Mouse (Mus musculus) CH12.LX (cell line): ENCODE results near the gene Arid5a. TPM values are rescaled to one million over a fixed set of nuclear protein-coding genes. Genes with fewer than 3 reads are reported as not detected.
A peak's percentile ranks its signal among the peaks of the same experiment; 100 is the strongest.

Experiments
- DNase-seq: peaks from one replicate; pipeline ENCODE4 v3.0.0-alpha.2; 2013; ENCODE audit errors: extremely low read depth
- H3K27ac ChIP-seq: 2 replicates; pipeline ENCODE4 v1.5.1; 2012; ENCODE audit warnings: low read depth, mild to moderate bottlenecking, control low read depth, moderate library complexity; ENCODE audit not compliant: insufficient read depth
- H3K27me3 ChIP-seq: replicated peaks from 2 replicates; pipeline ENCODE3; 2012; ENCODE audit warnings: inconsistent platforms
- H3K36me3 ChIP-seq, 2 experiments: replicated peaks in 1 of 2; 2 replicates each; pipeline versions ENCODE3 to v1.6.1; 2012; ENCODE audit warnings: inconsistent platforms in 1 of 2, low read length in 1 of 2, mild to moderate bottlenecking in 1 of 2, mixed read lengths in 1 of 2, moderate library complexity in 1 of 2; ENCODE audit not compliant: control insufficient read depth in 1 of 2, insufficient read depth in 1 of 2
- H3K4me1 ChIP-seq, 2 experiments: 2 replicates each; pipeline ENCODE4 v1.6.1; 2012; ENCODE audit warnings: inconsistent platforms in 1 of 2, moderate library complexity in 1 of 2; ENCODE audit not compliant: insufficient read depth in 2 of 2, control insufficient read depth in 1 of 2
- H3K4me2 ChIP-seq: 2 replicates; pipeline ENCODE4 v1.6.1; 2012; ENCODE audit warnings: low read depth, mild to moderate bottlenecking, control low read depth; ENCODE audit not compliant: poor library complexity, insufficient read depth, severe bottlenecking
- H3K4me3 ChIP-seq, 3 experiments: fragments of 150-350 bp in 1 of 3; sonication (generic) in 1 of 3; replicated peaks in 1 of 3; 2 replicates each; pipeline versions ENCODE3 to v1.5.1; 2011 to 2012; ENCODE audit warnings: low read depth in 2 of 3, low read length in 2 of 3, mild to moderate bottlenecking in 2 of 3, moderate library complexity in 2 of 3, control low read depth in 1 of 3, improper control_type of control experiment in 1 of 3, inconsistent platforms in 1 of 3, mixed read lengths in 1 of 3; ENCODE audit not compliant: poor library complexity in 1 of 3
- H3K79me2 ChIP-seq: replicated peaks from 2 replicates; pipeline ENCODE4 v1.6.1; 2012; ENCODE audit warnings: mild to moderate bottlenecking, moderate library complexity; ENCODE audit not compliant: control insufficient read depth, poor library complexity, insufficient read depth, severe bottlenecking; ENCODE audit errors: extremely low read depth
- H3K9ac ChIP-seq: 2 replicates; pipeline ENCODE4 v1.6.1; 2012; ENCODE audit warnings: low read depth, mild to moderate bottlenecking, control low read depth, moderate library complexity; ENCODE audit not compliant: insufficient read depth
- H3K9me3 ChIP-seq: replicated peaks from 2 replicates; pipeline ENCODE3; 2012; ENCODE audit warnings: low read length, inconsistent platforms, mixed read lengths
- BHLHE40 ChIP-seq: IDR thresholded peaks from 2 replicates; pipeline ENCODE4 v1.6.1; 2011; ENCODE audit warnings: mild to moderate bottlenecking, low read depth, low read length, improper control_type of control experiment
- CHD1 ChIP-seq: IDR thresholded peaks from 2 replicates; pipeline ENCODE4 v1.6.1; 2012; ENCODE audit warnings: low read depth, low read length, improper control_type of control experiment, inconsistent platforms
- CHD2 ChIP-seq: IDR thresholded peaks from 2 replicates; pipeline ENCODE4 v1.6.1; 2011; ENCODE audit warnings: low read length, improper control_type of control experiment
- CTCF ChIP-seq, 2 experiments: IDR thresholded peaks in 1 of 2; conservative IDR thresholded peaks in 1 of 2; 2 replicates each; pipeline ENCODE4 v1.5.1; 2011 to 2012; ENCODE audit warnings: low read depth in 2 of 2, low read length in 2 of 2, improper control_type of control experiment in 1 of 2, inconsistent platforms in 1 of 2, mild to moderate bottlenecking in 1 of 2, moderate library complexity in 1 of 2
- E2F4 ChIP-seq: IDR thresholded peaks from 2 replicates; pipeline ENCODE4 v1.6.1; 2011; ENCODE audit warnings: low read depth, low read length, improper control_type of control experiment; ENCODE audit not compliant: insufficient replicate concordance
- ELF1 ChIP-seq: IDR thresholded peaks from 2 replicates; pipeline ENCODE4 v1.6.1; 2014; ENCODE audit warnings: low read depth, mild to moderate bottlenecking, inconsistent platforms, low read length, improper control_type of control experiment
- EP300 ChIP-seq: IDR thresholded peaks from 2 replicates; pipeline ENCODE4 v1.6.1; 2011; ENCODE audit warnings: low read length, improper control_type of control experiment
- ETS1 ChIP-seq: conservative IDR thresholded peaks from 2 replicates; pipeline ENCODE4 v1.6.1; 2012; ENCODE audit warnings: low read depth, mild to moderate bottlenecking, inconsistent platforms, low read length, improper control_type of control experiment, moderate library complexity
- GABPA ChIP-seq: IDR thresholded peaks from 2 replicates; pipeline ENCODE4 v1.6.1; 2012; ENCODE audit warnings: low read depth, low read length, improper control_type of control experiment, inconsistent platforms; ENCODE audit not compliant: insufficient replicate concordance
- HCFC1 ChIP-seq: IDR thresholded peaks from 2 replicates; pipeline ENCODE4 v1.6.1; 2012; ENCODE audit warnings: low read depth, mild to moderate bottlenecking, inconsistent platforms, low read length, improper control_type of control experiment
- IRF4 ChIP-seq: IDR thresholded peaks from 2 replicates; pipeline ENCODE4 v1.6.1; 2014; ENCODE audit warnings: low read depth, mild to moderate bottlenecking, inconsistent platforms, low read length, improper control_type of control experiment
- JUN ChIP-seq: IDR thresholded peaks from 2 replicates; pipeline ENCODE4 v1.6.1; 2011; ENCODE audit warnings: low read depth, mild to moderate bottlenecking, low read length, improper control_type of control experiment, moderate library complexity; ENCODE audit not compliant: insufficient read depth
- JUND ChIP-seq: conservative IDR thresholded peaks from 2 replicates; pipeline ENCODE4 v1.6.1; 2011; ENCODE audit warnings: low read depth, low read length, improper control_type of control experiment
- KAT2A ChIP-seq: IDR thresholded peaks from 2 replicates; pipeline ENCODE4 v1.6.1; 2012; ENCODE audit warnings: low read length, improper control_type of control experiment, inconsistent platforms; ENCODE audit not compliant: insufficient replicate concordance
- MAFK ChIP-seq: IDR thresholded peaks from 2 replicates; pipeline ENCODE4 v1.6.1; 2011; ENCODE audit warnings: low read length, improper control_type of control experiment; ENCODE audit not compliant: insufficient replicate concordance
- MAX ChIP-seq: IDR thresholded peaks from 2 replicates; pipeline ENCODE4 v1.6.1; 2011; ENCODE audit warnings: low read length, improper control_type of control experiment
- MAZ ChIP-seq: IDR thresholded peaks from 2 replicates; pipeline ENCODE4 v1.6.1; 2012; ENCODE audit warnings: low read depth, mild to moderate bottlenecking, inconsistent platforms, low read length, improper control_type of control experiment, moderate library complexity
- MEF2A ChIP-seq: IDR thresholded peaks from 2 replicates; pipeline ENCODE4 v1.6.1; 2014; ENCODE audit warnings: low read depth, mild to moderate bottlenecking, inconsistent platforms, low read length, improper control_type of control experiment, borderline replicate concordance
- MXI1 ChIP-seq: IDR thresholded peaks from 2 replicates; pipeline ENCODE4 v1.6.1; 2011; ENCODE audit warnings: mild to moderate bottlenecking, low read depth, low read length, improper control_type of control experiment
- MYC ChIP-seq: IDR thresholded peaks from 2 replicates; pipeline ENCODE4 v1.6.1; 2011; ENCODE audit warnings: low read depth, mild to moderate bottlenecking, improper control_type of control experiment, low read length
- NELFE ChIP-seq: IDR thresholded peaks from 2 replicates; pipeline ENCODE4 v1.6.1; 2011; ENCODE audit warnings: low read depth, low read length, improper control_type of control experiment
- NRF1 ChIP-seq: IDR thresholded peaks from 2 replicates; pipeline ENCODE4 v1.6.1; 2014; ENCODE audit warnings: low read depth, mild to moderate bottlenecking, inconsistent platforms, low read length, improper control_type of control experiment, moderate library complexity
- PAX5 ChIP-seq: IDR thresholded peaks from 2 replicates; pipeline ENCODE4 v1.6.1; 2012; ENCODE audit warnings: low read length, inconsistent platforms, mixed read lengths
- POLR2A ChIP-seq: IDR thresholded peaks from 2 replicates; pipeline ENCODE4 v1.6.1; 2011; ENCODE audit warnings: low read depth, mild to moderate bottlenecking, improper control_type of control experiment, low read length
- POLR2AphosphoS2 ChIP-seq: IDR thresholded peaks from 2 replicates; pipeline ENCODE4 v1.6.1; 2011; ENCODE audit warnings: low read depth, low read length, improper control_type of control experiment
- RAD21 ChIP-seq: IDR thresholded peaks from 2 replicates; pipeline ENCODE4 v1.6.1; 2011; ENCODE audit warnings: low read depth, mild to moderate bottlenecking, low read length, improper control_type of control experiment, moderate library complexity
- RCOR1 ChIP-seq: conservative IDR thresholded peaks from 2 replicates; pipeline ENCODE4 v1.6.1; 2012; ENCODE audit warnings: low read depth, mild to moderate bottlenecking, inconsistent platforms, low read length, improper control_type of control experiment
- SIN3A ChIP-seq: IDR thresholded peaks from 2 replicates; pipeline ENCODE4 v1.6.1; 2012; ENCODE audit warnings: low read length, improper control_type of control experiment, inconsistent platforms
- SMC3 ChIP-seq: IDR thresholded peaks from 2 replicates; pipeline ENCODE4 v1.6.1; 2011; ENCODE audit warnings: low read depth, low read length, improper control_type of control experiment
- TBP ChIP-seq: conservative IDR thresholded peaks from 2 replicates; pipeline ENCODE4 v1.6.1; 2011; ENCODE audit warnings: low read depth, low read length, improper control_type of control experiment
- TCF12 ChIP-seq: IDR thresholded peaks from 2 replicates; pipeline ENCODE4 v1.6.1; 2014; ENCODE audit warnings: low read depth, mild to moderate bottlenecking, inconsistent platforms, low read length, improper control_type of control experiment
- UBTF ChIP-seq: IDR thresholded peaks from 2 replicates; pipeline ENCODE4 v1.6.1; 2012; ENCODE audit warnings: low read depth, mild to moderate bottlenecking, inconsistent platforms, low read length, improper control_type of control experiment, moderate library complexity
- USF1 ChIP-seq: IDR thresholded peaks from 2 replicates; pipeline ENCODE4 v1.6.1; 2014; ENCODE audit warnings: low read depth, mild to moderate bottlenecking, inconsistent platforms, low read length, improper control_type of control experiment
- USF2 ChIP-seq: conservative IDR thresholded peaks from 2 replicates; pipeline ENCODE4 v1.6.1; 2011; ENCODE audit warnings: low read depth, low read length, improper control_type of control experiment
- ZC3H11A ChIP-seq: IDR thresholded peaks from 2 replicates; pipeline ENCODE4 v1.6.1; 2012; ENCODE audit warnings: low read depth, mild to moderate bottlenecking, inconsistent platforms, low read length, improper control_type of control experiment
- ZKSCAN1 ChIP-seq: IDR thresholded peaks from 2 replicates; pipeline ENCODE4 v1.6.1; 2012; ENCODE audit warnings: low read depth, inconsistent platforms, low read length, improper control_type of control experiment, borderline replicate concordance
- ZMIZ1 ChIP-seq: IDR thresholded peaks from 2 replicates; pipeline ENCODE4 v1.6.1; 2012; ENCODE audit warnings: low read depth, mild to moderate bottlenecking, inconsistent platforms, low read length, improper control_type of control experiment
- ZNF384 ChIP-seq: IDR thresholded peaks from 2 replicates; pipeline ENCODE4 v1.6.1; 2012; ENCODE audit warnings: low read depth, low read length, improper control_type of control experiment, inconsistent platforms
- dilution Hi-C: fragments of 300-500 bp; cut with MboI; formaldehyde crosslinking; loops from 2 replicates; pipeline ENCODE4 v1.14.3; 2020; ENCODE audit warnings: low sequenced_read_pairs; ENCODE audit not compliant: extremely low pct_unique_long_range_greater_than_20kb, extremely low pct_ligation_motif_present
- in situ Hi-C: fragments of 300-500 bp; cut with MboI; formaldehyde crosslinking; loops from 3 replicates; pipeline ENCODE4 v1.14.3; 2019; ENCODE audit warnings: low sequenced_read_pairs, low pct_ligation_motif_present, low pct_unique_long_range_greater_than_20kb, mixed read lengths
- polyA plus RNA-seq: library from polyadenylated mRNA; unstranded; fragments of >175 nt; gene quantifications from 2 replicates; pipeline ENCODE4 v1.2.1, GENCODE M21; 2012; ENCODE audit warnings: low read depth; ENCODE audit not compliant: insufficient read length
- total RNA-seq, 2 experiments: library from RNA; depleted of rRNA; stranded (reverse); fragments of 300-350 nt in 1 of 2; fragments of >200 nt in 1 of 2; gene quantifications; 2 replicates each; pipeline ENCODE4 v1.2.3; 2012 to 2014

The Arid5a gene
- total and polyA plus RNA-seq, 3 experiments, result 13.2 to 19.6 (median 17.0) TPM

DNA sequence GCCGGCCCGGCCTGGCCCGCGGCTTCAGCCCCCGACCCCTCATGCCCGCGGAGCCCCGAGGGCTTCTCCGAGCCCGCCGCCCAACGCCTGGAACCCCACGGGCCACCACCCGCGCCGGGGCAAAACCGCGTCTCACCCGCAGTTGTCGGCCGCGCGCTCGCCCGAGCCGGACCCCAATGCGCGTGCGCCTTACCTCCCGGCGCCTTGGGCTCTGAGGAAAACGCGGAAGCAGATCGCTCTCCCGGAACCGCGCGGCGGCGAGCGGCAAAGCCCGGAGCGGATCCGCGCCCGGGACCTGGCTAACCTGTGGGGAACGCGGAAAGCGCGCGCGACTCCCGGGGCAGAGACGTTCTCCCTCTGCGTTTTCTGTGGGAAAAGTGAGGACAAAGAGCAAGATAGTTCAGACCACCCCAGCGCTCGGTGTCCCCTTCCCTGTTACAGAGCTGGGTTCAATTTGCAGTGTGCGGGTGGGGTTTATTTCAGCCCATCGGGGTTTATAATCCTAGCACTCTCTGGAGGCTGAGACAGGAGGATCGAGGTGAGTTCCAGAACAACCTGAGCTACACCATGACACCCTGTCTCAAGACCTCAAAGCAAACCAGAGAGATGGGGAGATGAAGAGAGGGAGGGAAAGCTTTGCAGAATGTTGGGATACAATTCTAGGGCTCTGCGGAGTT, 61.6 kb downstream of the Arid5a start, which contains the start of gene Kansl3:
Gene Kansl3 (minus strand): TSS at position 213 of the 677 bp plus-strand sequence.
- TF ChIP-seq ETS1, result no peak
- TF ChIP-seq SMC3, result no peak
- TF ChIP-seq POLR2AphosphoS2, result no peak; the same call in 1 of the 2 replicates
- no peak for TF ChIP-seq ZC3H11A
- no peak for TF ChIP-seq JUND
- TF ChIP-seq ELF1, result peak; percentile 87
- TF ChIP-seq ZKSCAN1, result no peak
- TF ChIP-seq HCFC1, result peak; percentile 74
- no peak for TF ChIP-seq EP300
- no peak for TF ChIP-seq RAD21
- no peak for TF ChIP-seq RCOR1
- TF ChIP-seq BHLHE40, result no peak
- TF ChIP-seq TCF12, result peak; percentile 67
- TF ChIP-seq GABPA, result no peak
- no peak for TF ChIP-seq USF1
- TF ChIP-seq CTCF (conservative IDR thresholded peaks at IDR 0.05 in 1 of 2, IDR thresholded peaks at IDR 0.05 in 1 of 2; ENCODE audit: low read depth in 2 of 2, low read length in 2 of 2), result no peak
- TF ChIP-seq NRF1, result peak; percentile 89
- TF ChIP-seq MAFK, result no peak
- TF ChIP-seq MYC, result no peak
- no peak for TF ChIP-seq MAZ
- TF ChIP-seq USF2, result no peak; the same call in 1 of the 2 replicates
- TF ChIP-seq KAT2A, result no peak
- TF ChIP-seq MEF2A, result 0 out of 2 replicates have a peak, but pooled peaks have one; percentile 23
- TF ChIP-seq NELFE, result peak; percentile 86
- peak; percentile 93 for TF ChIP-seq POLR2A
- TF ChIP-seq MXI1, result peak; percentile 66; the same call in 1 of the 2 replicates
- peak; percentile 59; the same call in 1 of the 2 replicates for TF ChIP-seq IRF4
- TF ChIP-seq JUN, result no peak
- TF ChIP-seq SIN3A, result peak; percentile 92
- no peak for TF ChIP-seq UBTF
- TF ChIP-seq ZNF384, result no peak
- 0 out of 2 replicates have a peak, but pooled peaks have one; percentile 10 for TF ChIP-seq TBP
- TF ChIP-seq CHD2, result no peak
- TF ChIP-seq MAX, result no peak
- no peak for TF ChIP-seq PAX5
- no peak for TF ChIP-seq CHD1
- peak; percentile 82 for TF ChIP-seq ZMIZ1
- TF ChIP-seq E2F4, result no peak
- H3K27ac ChIP-seq, result no peak within 1 kb of the TSS; the same call in 1 of the 2 replicates

More for the DNA sequence above, 61.6 kb downstream of the Arid5a start, which contains the start of gene Kansl3:
- in situ Hi-C loops (loop anchor here (10.0 kb wide), 1 partner anchor 106 kb away; the partner anchor contains the start of gene Cnnm4), dilution Hi-C loops (no loop called here)
- H3K27me3 ChIP-seq, result no peaks in the 10 kb centered on the region
- peaks cover 2% of the 10 kb centered on the region for H3K9me3 ChIP-seq
- peak; percentile 81 for DNase-seq
- H3K4me2 ChIP-seq, result peak within 1 kb of the TSS; percentile 69
- peak within 1 kb of the TSS; percentile 82 for H3K9ac ChIP-seq
- H3K4me3 ChIP-seq, result peak within 1 kb of the TSS; percentile 70 to 85 (median 85)
- peaks cover 7 to 24% of the 10 kb centered on the region in 2 experiments for H3K4me1 ChIP-seq
- peaks cover 7 to 27% of the 10 kb centered on the region in 2 experiments for H3K36me3 ChIP-seq
- H3K79me2 ChIP-seq, result peaks cover 27% of the 10 kb centered on the region
